Mouse (Mus musculus) small intestine, adult 2 months (tissue): ENCODE measurements around the gene Chrna4.

Source experiments
- CTCF ChIP-seq: fragments of 200-500 bp; IDR thresholded peaks from 2 replicates; pipeline ENCODE4 v1.5.1; 2012; ENCODE audit warnings: low read depth, mild to moderate bottlenecking, control low read depth, inconsistent platforms, low read length, moderate library complexity, mixed read lengths; ENCODE audit not compliant: insufficient replicate concordance, insufficient read length; ENCODE audit errors: extremely low read depth
- POLR2A ChIP-seq: fragments of 200-500 bp; IDR thresholded peaks from 2 replicates; pipeline ENCODE4 v1.6.1; 2012; ENCODE audit warnings: low read depth, mild to moderate bottlenecking, control low read depth, inconsistent platforms, low read length, moderate library complexity

GRCm38 (mm10) chr2:181033310-181033709 lies 10.0 kb downstream of the Chrna4 start:
- TF ChIP-seq POLR2A = no peak
- TF ChIP-seq CTCF = no peak
